8 mouse cellular contexts compared by ENCODE assay signal in genomic region chr2:60354541-60355387, GRCm38 (mm10). TPM values are rescaled to one million over a fixed set of nuclear protein-coding genes. Genes with fewer than 3 reads are reported as not detected.
DNase-seq lines count a peak whose midpoint lies in the region; ATAC-seq and TF ChIP-seq lines count a peak whose summit lies in the region.

No protein-coding gene starts in this region.

- DNase-seq in adrenal gland, postnatal 36 days: peak; percentile 12 to 22
- DNase-seq in adrenal gland, postnatal 10 days: no peak
- peak; percentile 79 for DNase-seq in lung, embryonic 14.5 days
- DNase-seq in lung, postnatal 25 days (ENCODE audit: low spot score): no peak
- DNase-seq in spleen, postnatal 14 days (ENCODE audit: low spot score in 2 of 2): no peak
- no peak for DNase-seq in frontal cortex, postnatal 14 days (ENCODE audit: low spot score in 2 of 2)

- H3K36me3 ChIP-seq in lung, embryonic 14.5 days (ENCODE audit: insufficient read depth): no peaks in the 10 kb centered on the region
- no peaks in the 10 kb centered on the region for H3K36me3 ChIP-seq in lung, embryonic 15.5 days
- H3K36me3 ChIP-seq in stomach, embryonic 16.5 days (ENCODE audit: control insufficient read depth, insufficient read depth, low read length): no peaks in the 10 kb centered on the region

- WGBS in lung, embryonic 14.5 days: 45% methylated on average over 18 of the region's 18 CpGs
- WGBS in lung, embryonic 15.5 days: 52% methylated on average over 18 of the region's 18 CpGs
- 60% methylated on average over 18 of the region's 18 CpGs for whole genome bisulfite sequencing in stomach, embryonic 16.5 days

- H3K4me3 ChIP-seq in lung, embryonic 14.5 days (ENCODE audit: low read depth, low read length): 0 out of 2 replicates have a peak overlapping the region, but pooled peaks have one; percentile 3
- H3K4me3 ChIP-seq in lung, embryonic 15.5 days: peak overlapping the region; percentile 21
- no peak overlapping the region for H3K4me3 ChIP-seq in stomach, embryonic 16.5 days (replicated peaks; ENCODE audit: low read length)

- H3K27ac ChIP-seq in lung, embryonic 14.5 days (ENCODE audit: low read depth): no peak overlapping the region
- no peak overlapping the region for H3K27ac ChIP-seq in lung, embryonic 15.5 days
- H3K27ac ChIP-seq in stomach, embryonic 16.5 days (ENCODE audit: low read length): no peak overlapping the region

- peak overlapping the region; percentile 43 for H3K4me2 ChIP-seq in lung, embryonic 14.5 days
- peak overlapping the region; percentile 49 for H3K4me2 ChIP-seq in lung, embryonic 15.5 days
- 0 out of 2 replicates have a peak overlapping the region, but pooled peaks have one; percentile 17 for H3K4me2 ChIP-seq in stomach, embryonic 16.5 days (ENCODE audit: low read depth, low read length)

- no peaks in the 10 kb centered on the region for H3K4me1 ChIP-seq in lung, embryonic 14.5 days (ENCODE audit: insufficient read depth)
- H3K4me1 ChIP-seq in lung, embryonic 15.5 days: peaks cover 12% of the 10 kb centered on the region; the same call in 1 of the 2 replicates
- no peaks in the 10 kb centered on the region for H3K4me1 ChIP-seq in stomach, embryonic 16.5 days (ENCODE audit: control insufficient read depth, insufficient read depth, low read length)

- H3K9ac ChIP-seq in lung, embryonic 14.5 days: no peak overlapping the region
- no peak overlapping the region for H3K9ac ChIP-seq in lung, embryonic 15.5 days
- no peak overlapping the region for H3K9ac ChIP-seq in stomach, embryonic 16.5 days (ENCODE audit: low read length)

- peak; percentile 93 for ATAC-seq in lung, embryonic 14.5 days (ENCODE audit: insufficient read depth)
- peak; percentile 73; the same call in 1 of the 2 replicates for ATAC-seq in lung, embryonic 15.5 days (ENCODE audit: borderline replicate concordance, extremely low read depth, low FRiP score, low TSS enrichment)
- ATAC-seq in stomach, embryonic 16.5 days (ENCODE audit: insufficient read depth, low FRiP score): no peak; the same call in 1 of the 2 replicates

- no peaks in the 10 kb centered on the region for H3K9me3 ChIP-seq in lung, embryonic 14.5 days (ENCODE audit: low read depth, low read length)
- H3K9me3 ChIP-seq in lung, embryonic 15.5 days: no peaks in the 10 kb centered on the region
- H3K9me3 ChIP-seq in stomach, embryonic 16.5 days (replicated peaks; ENCODE audit: control insufficient read depth, low read length): no peaks in the 10 kb centered on the region

- H3K27me3 ChIP-seq in lung, embryonic 14.5 days (ENCODE audit: insufficient read depth, low read length): no peaks in the 10 kb centered on the region
- no peaks in the 10 kb centered on the region for H3K27me3 ChIP-seq in lung, embryonic 15.5 days
- no peaks in the 10 kb centered on the region for H3K27me3 ChIP-seq in stomach, embryonic 16.5 days (ENCODE audit: control insufficient read depth, insufficient read depth, low read length)

- TF ChIP-seq CTCF in lung, embryonic 14.5 days (IDR thresholded peaks at IDR 0.05; ENCODE audit: low read depth): no peak

RNA-seq across cellular contexts. Expression of gene Ly75, which starts 28.3 kb away (rescaled TPM):
- total RNA-seq in adrenal gland, postnatal 36 days (2021): 1 to 10 TPM in 1 of 2 experiments, under 1 TPM in 1; 0.56 to 1.5 TPM
- under 1 TPM; 0.91 to 0.96 TPM for total RNA-seq in adrenal gland, postnatal 10 days (2021)
- polyA plus RNA-seq in lung, embryonic 14.5 days (2014; fragmentation: Nextera tagmentation; extraction: Ambion mirVana): 3.4 and 3.8 TPM in 2 replicates
- 2.1 and 3.5 TPM in 2 replicates for polyA plus RNA-seq in lung, embryonic 15.5 days (2015; fragmentation: Nextera tagmentation; extraction: Ambion mirVana)
- polyA plus RNA-seq in stomach, embryonic 16.5 days (2015; fragmentation: Nextera tagmentation; extraction: Ambion mirVana): 0.86 and 1.0 TPM in 2 replicates

Comparison
In these comparisons a context has a peak if more than half of its experiments do, and no peak if none do; other contexts are left out.
1. DNase-seq: peak in adrenal gland, postnatal 36 days (2 of 2) and lung, embryonic 14.5 days (single experiment); none in adrenal gland, postnatal 10 days (single experiment), lung, postnatal 25 days (single experiment), spleen, postnatal 14 days (0 of 2) and frontal cortex, postnatal 14 days (0 of 2).
2. Peak in every context shown above with its lines, with median percentiles within 50 percentile points of each other: H3K4me2 ChIP-seq.